Mouse (Mus musculus): ENCODE results near the gene Tlr9. TPM values are rescaled to one million over a fixed set of nuclear protein-coding genes. Genes with fewer than 3 reads are reported as not detected.

Tlr9 gene
- polyA plus RNA-seq, 1 experiment from 2014 or later = 0.12 TPM

DNA sequence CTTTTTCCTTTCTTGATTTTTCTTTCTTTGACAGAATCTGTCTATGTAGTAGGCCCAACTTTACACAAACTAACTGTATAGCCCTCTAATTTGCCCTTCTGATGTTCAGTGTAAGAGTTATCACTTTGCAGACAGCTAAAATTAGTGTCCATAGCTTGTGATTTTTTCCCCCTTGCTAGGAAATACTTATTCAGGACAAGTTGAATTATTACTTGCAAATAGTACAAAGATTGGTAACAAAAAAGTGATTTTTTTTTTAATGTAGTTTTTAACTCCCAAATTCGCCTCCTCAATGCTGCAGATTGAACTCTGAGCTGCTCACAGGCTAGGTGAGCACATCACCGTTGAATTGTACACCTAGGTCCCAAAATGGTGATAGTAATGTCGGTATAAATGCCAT is 42.4 kb upstream of the Tlr9 start:
- Histone ChIP-seq H3K4me2 (replicated peaks; ENCODE audit: low read depth, low read length) (no peak overlapping the region), H3K4me3 (ENCODE audit: low read depth, low read length) (no peak overlapping the region), H3K36me3 (ENCODE audit: insufficient read depth, low read length) (peaks cover 43% of the 10 kb centered on the region; the same call in 1 of the 2 replicates), H3K4me1 (ENCODE audit: insufficient read depth, low read depth, low read length) (0 out of 2 replicates have a peak, but pooled peaks cover under 1% of the 10 kb centered on the region), H3K9me3 (ENCODE audit: low read length) (no peaks in the 10 kb centered on the region), H3K9ac (replicated peaks; ENCODE audit: low read depth) (no peak overlapping the region), H3K27me3 (replicated peaks; ENCODE audit: insufficient read depth, low read length) (no peaks in the 10 kb centered on the region), H3K27ac (ENCODE audit: low read length) (no peak overlapping the region)
- WGBS = 88% methylated on average over 3 of the region's 3 CpGs
- ATAC-seq (no peak), DNase-seq (ENCODE audit: low spot score) (no peak)
- TF ChIP-seq EP300 (IDR thresholded peaks at IDR 0.05) = no peak
- no peak for TF ChIP-seq CTCF (IDR thresholded peaks at IDR 0.05)

DNA sequence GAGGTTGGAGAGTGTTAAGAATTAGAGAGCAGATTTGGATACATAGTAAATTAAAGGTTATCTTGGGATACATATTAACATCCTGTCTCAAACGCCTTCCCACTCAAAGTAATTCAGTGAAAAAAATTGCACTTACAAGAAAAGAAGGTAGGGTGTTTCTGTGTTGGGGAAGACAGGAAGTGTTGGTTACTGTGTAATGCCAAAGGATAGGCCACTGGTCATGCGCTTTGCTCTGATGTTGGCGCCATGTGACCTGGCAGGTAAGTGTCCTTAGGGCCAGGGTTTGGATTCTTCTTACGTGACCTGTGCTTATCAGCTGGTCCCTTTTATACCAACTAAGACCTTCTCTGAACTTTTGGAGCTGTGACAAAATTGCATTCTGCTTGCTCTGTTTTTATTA is 40.3 kb upstream of the Tlr9 start:
- ATAC-seq (no peak), DNase-seq (ENCODE audit: low spot score) (no peak)
- Histone ChIP-seq H3K9ac (replicated peaks; ENCODE audit: low read depth) (no peak overlapping the region), H3K4me3 (ENCODE audit: low read depth, low read length) (no peak overlapping the region), H3K27ac (ENCODE audit: low read length) (no peak overlapping the region), H3K4me1 (ENCODE audit: insufficient read depth, low read depth, low read length) (no peaks in the 10 kb centered on the region), H3K9me3 (ENCODE audit: low read length) (no peaks in the 10 kb centered on the region), H3K27me3 (replicated peaks; ENCODE audit: insufficient read depth, low read length) (no peaks in the 10 kb centered on the region), H3K4me2 (replicated peaks; ENCODE audit: low read depth, low read length) (no peak overlapping the region), H3K36me3 (ENCODE audit: insufficient read depth, low read length) (peaks cover 49% of the 10 kb centered on the region; the same call in 1 of the 2 replicates)
- TF ChIP-seq EP300 (IDR thresholded peaks at IDR 0.05) (no peak), CTCF (IDR thresholded peaks at IDR 0.05) (no peak)
- WGBS = 87% methylated on average over 4 of the region's 4 CpGs

DNA sequence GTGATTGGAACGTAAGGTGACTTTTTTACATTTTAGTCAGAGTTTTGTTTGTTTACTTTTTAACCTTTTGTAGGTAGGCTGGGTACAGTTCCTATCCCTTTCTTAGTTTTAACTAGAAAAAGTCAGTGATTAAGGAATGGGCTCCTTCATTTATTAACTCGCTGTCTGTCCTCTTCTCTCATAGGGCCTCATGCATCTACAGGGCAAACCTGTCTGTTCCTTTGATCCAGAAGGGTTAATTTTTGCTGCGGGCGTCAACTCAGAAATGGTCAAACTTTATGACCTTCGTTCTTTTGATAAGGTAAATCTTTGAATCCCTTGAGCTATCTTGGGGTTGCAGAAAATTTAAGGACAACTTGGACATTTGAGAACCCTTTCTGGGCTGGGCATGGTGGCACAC is 38.4 kb upstream of the Tlr9 start:
- no peak overlapping the region for H3K4me3 ChIP-seq (ENCODE audit: low read depth, low read length)
- WGBS = 86% methylated on average over 5 of the region's 5 CpGs

DNA sequence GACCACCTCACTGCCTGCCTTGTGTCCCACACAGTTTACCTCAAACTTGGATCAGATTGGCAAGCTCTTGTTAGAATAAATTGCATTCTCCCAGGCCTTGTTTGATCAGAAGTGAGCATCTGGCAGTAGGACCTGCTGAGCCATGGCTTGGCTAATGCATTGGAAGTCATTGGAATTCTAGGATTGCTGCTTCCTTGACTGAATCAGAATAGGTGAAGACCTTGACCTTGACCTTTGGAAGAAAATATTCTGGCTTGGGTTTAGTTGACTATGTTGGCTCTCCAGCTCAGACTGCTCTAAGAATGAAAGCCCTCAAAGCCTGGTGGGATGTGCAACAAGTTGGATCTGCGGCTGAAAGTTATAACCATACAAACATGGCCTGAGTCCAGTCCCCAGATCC is 31.0 kb upstream of the Tlr9 start:
- Histone ChIP-seq H3K9ac (replicated peaks; ENCODE audit: low read depth) (no peak overlapping the region), H3K36me3 (ENCODE audit: insufficient read depth, low read length) (peaks cover 14% of the 10 kb centered on the region; the same call in 1 of the 2 replicates), H3K27ac (ENCODE audit: low read length) (no peak overlapping the region), H3K9me3 (ENCODE audit: low read length) (no peaks in the 10 kb centered on the region), H3K27me3 (replicated peaks; ENCODE audit: insufficient read depth, low read length) (no peaks in the 10 kb centered on the region), H3K4me1 (ENCODE audit: insufficient read depth, low read depth, low read length) (no peaks in the 10 kb centered on the region), H3K4me3 (ENCODE audit: low read depth, low read length) (no peak overlapping the region), H3K4me2 (replicated peaks; ENCODE audit: low read depth, low read length) (no peak overlapping the region)
- 78% methylated on average over 1 of the region's 1 CpGs for WGBS
- no peak for ATAC-seq
- TF ChIP-seq EP300 (IDR thresholded peaks at IDR 0.05) = no peak
- TF ChIP-seq CTCF (IDR thresholded peaks at IDR 0.05) = no peak
- no peak for DNase-seq (ENCODE audit: low spot score)

More for the DNA sequence above, 38.4 kb upstream of the Tlr9 start:
- H3K27ac ChIP-seq (ENCODE audit: low read length) = no peak overlapping the region
- TF ChIP-seq CTCF (IDR thresholded peaks at IDR 0.05) (no peak), EP300 (IDR thresholded peaks at IDR 0.05) (no peak)
- no peak for DNase-seq (ENCODE audit: low spot score)
- no peak for ATAC-seq
- H3K36me3 ChIP-seq (ENCODE audit: insufficient read depth, low read length) = peaks cover 52% of the 10 kb centered on the region; the same call in 1 of the 2 replicates
- no peaks in the 10 kb centered on the region for H3K4me1 ChIP-seq (ENCODE audit: insufficient read depth, low read depth, low read length)
- H3K27me3 ChIP-seq (replicated peaks; ENCODE audit: insufficient read depth, low read length) = no peaks in the 10 kb centered on the region
- no peaks in the 10 kb centered on the region for H3K9me3 ChIP-seq (ENCODE audit: low read length)
- H3K9ac ChIP-seq (replicated peaks; ENCODE audit: low read depth) = no peak overlapping the region
- H3K4me2 ChIP-seq (replicated peaks; ENCODE audit: low read depth, low read length) = no peak overlapping the region

DNA sequence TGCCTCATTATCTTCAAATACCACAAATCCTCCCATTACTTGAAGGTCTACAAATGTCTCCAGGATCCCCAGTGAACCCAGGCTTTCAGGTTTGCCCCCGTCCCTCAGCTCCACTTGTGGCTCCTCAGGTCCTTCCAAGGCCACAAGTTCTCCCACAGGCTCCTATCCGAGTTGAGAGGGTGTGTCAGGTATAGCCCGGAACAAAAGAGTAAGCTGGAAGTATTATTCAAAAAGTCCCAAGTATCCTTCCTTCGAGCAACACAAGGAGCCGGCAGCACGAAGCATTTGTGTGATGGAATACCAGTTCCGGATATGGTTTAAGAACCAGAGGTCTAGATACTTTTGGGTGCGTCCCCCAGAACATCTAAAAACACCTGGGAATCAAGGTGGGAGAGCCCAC is 30.4 kb upstream of the Tlr9 start:
- WGBS = 87% methylated on average over 8 of the region's 8 CpGs
- no peak for ATAC-seq
- Histone ChIP-seq H3K9ac (replicated peaks; ENCODE audit: low read depth) (no peak overlapping the region), H3K27ac (ENCODE audit: low read length) (no peak overlapping the region), H3K4me3 (ENCODE audit: low read depth, low read length) (no peak overlapping the region), H3K36me3 (ENCODE audit: insufficient read depth, low read length) (peaks cover 14% of the 10 kb centered on the region; the same call in 1 of the 2 replicates), H3K9me3 (ENCODE audit: low read length) (no peaks in the 10 kb centered on the region), H3K4me2 (replicated peaks; ENCODE audit: low read depth, low read length) (no peak overlapping the region), H3K4me1 (ENCODE audit: insufficient read depth, low read depth, low read length) (no peaks in the 10 kb centered on the region), H3K27me3 (replicated peaks; ENCODE audit: insufficient read depth, low read length) (no peaks in the 10 kb centered on the region)
- no peak for DNase-seq (ENCODE audit: low spot score)
- TF ChIP-seq EP300 (IDR thresholded peaks at IDR 0.05) (no peak), CTCF (IDR thresholded peaks at IDR 0.05) (no peak)

DNA sequence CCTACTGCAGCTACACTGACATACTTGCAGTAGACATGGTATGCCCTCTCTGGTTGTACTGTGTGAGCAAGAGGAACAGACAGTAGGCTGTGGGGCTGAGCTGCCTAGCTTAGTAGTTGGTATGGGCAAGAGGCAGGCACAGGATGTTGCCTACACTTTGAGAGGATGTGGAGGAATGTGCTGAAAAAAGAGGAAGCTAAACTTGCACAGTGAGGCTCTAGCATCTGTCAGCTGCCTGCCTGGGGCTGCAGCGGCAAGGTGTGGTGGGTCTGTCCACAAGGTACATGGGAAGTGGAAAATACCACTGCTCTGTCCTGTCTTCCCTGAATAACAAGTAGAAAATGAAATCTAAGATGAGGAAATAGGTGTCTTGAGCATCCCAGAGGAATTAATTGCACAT is 29.4 kb upstream of the Tlr9 start:
- no peak for DNase-seq (ENCODE audit: low spot score)
- H3K9me3 ChIP-seq (ENCODE audit: low read length) = no peaks in the 10 kb centered on the region
- H3K36me3 ChIP-seq (ENCODE audit: insufficient read depth, low read length) = peaks cover 14% of the 10 kb centered on the region; the same call in 1 of the 2 replicates
- H3K27ac ChIP-seq (ENCODE audit: low read length) = no peak overlapping the region
- no peak overlapping the region for H3K4me2 ChIP-seq (replicated peaks; ENCODE audit: low read depth, low read length)
- no peak for TF ChIP-seq EP300 (IDR thresholded peaks at IDR 0.05)
- no peak for TF ChIP-seq CTCF (IDR thresholded peaks at IDR 0.05)
- H3K9ac ChIP-seq (replicated peaks; ENCODE audit: low read depth) = no peak overlapping the region
- WGBS = 87% methylated on average over 1 of the region's 1 CpGs
- no peaks in the 10 kb centered on the region for H3K27me3 ChIP-seq (replicated peaks; ENCODE audit: insufficient read depth, low read length)
- no peaks in the 10 kb centered on the region for H3K4me1 ChIP-seq (ENCODE audit: insufficient read depth, low read depth, low read length)
- no peak for ATAC-seq
- no peak overlapping the region for H3K4me3 ChIP-seq (ENCODE audit: low read depth, low read length)
